Mouse (Mus musculus): ENCODE measurements around the gene Pla2g5. TPM values are rescaled to one million over a fixed set of nuclear protein-coding genes. Genes with fewer than 3 reads are reported as not detected.
"Not testable (repeated sequence)": the region's sequence is repeated elsewhere in the genome, so short reads cannot be mapped to it uniquely, and the experiment has no call there.

The Pla2g5 gene
- polyA plus RNA-seq (2015; fragmentation: Nextera tagmentation; extraction: Ambion mirVana): 0.18 TPM in 1 of 2 replicates, not detected in the other

DNA sequence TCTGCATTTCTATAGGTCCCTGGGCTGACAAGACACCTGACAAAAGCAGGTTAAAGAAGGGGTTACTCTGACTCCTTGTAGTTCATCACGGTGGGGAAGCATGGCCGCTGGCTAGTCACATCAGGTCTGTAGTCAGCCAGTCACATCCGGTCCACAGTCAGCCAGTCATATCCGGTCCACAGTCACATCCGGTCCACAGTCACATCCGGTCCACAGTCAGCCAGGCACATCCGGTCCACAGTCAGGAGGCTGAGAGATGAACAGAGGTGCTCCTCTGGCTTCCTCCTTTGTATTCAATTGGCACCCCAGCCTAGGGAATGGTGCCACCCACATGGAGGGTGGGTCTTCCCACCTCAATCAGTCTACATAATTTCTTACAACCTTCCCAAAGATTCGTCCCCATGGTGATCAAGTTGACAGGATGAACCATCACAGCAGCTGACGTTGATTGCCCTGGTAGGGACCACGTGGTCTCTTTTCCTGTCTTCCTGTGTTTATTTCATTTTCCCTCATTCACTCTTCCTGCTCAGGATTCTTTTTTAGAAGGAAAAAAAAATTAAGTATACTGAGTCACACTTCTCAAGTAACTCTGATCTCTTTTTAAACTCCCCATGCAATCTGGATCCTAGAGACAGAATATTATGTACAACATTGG, at the start of gene Pla2g5:
Gene Pla2g5 (minus strand): TSS at position 139 of the 655 bp plus-strand sequence.
- no peak within 1 kb of the TSS for H3K4me2 ChIP-seq
- H3K27ac ChIP-seq (replicated peaks): no peak within 1 kb of the TSS
- no peaks in the 10 kb centered on the region for H3K4me1 ChIP-seq (replicated peaks)
- WGBS (ENCODE audit: insufficient replicate concordance): 41% methylated on average over 10 of the region's 10 CpGs
- H3K27me3 ChIP-seq: peaks cover 13% of the 10 kb centered on the region
- H3K9me3 ChIP-seq (replicated peaks): no peaks in the 10 kb centered on the region
- H3K4me3 ChIP-seq (replicated peaks): no peak within 1 kb of the TSS
- H3K9ac ChIP-seq: no peak within 1 kb of the TSS
- ATAC-seq (ENCODE audit: insufficient read depth): no peak
- no peaks in the 10 kb centered on the region for H3K36me3 ChIP-seq (replicated peaks)

DNA sequence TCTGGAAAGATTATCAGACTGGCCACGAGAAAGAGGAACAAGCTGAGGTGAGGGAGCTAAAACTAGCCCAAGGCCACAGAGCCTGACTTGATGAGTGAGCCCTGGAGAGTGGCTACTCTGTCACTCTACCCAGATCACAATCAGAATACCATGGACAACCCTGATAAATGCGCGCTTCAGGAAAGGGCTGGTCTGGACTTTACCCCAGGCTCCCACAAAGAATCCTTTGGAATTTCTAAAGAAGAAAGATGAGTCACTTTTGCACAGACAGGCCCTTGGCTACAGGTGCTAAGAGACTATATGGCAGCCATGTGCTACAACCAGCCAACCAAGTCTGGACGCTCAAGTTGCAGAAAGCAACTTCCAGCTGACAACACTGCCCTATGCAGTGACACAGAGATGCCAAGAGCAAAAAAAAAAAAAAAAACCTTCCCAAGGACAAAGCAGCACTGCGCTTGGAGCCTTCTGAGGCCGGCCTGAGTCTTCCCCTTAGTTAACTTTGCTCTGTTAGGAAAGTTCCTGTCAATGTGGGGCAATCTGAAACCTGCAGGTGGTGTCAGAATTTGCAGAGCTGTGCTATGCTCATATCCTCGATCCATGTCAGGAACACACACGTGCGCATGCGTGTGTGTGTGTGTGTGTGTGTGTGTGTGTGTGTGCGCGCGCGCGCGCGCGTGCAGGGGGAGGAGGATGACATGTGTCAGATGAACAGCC, 42.5 kb upstream of the Pla2g5 start:
- Histone ChIP-seq H3K4me1 (replicated peaks) (peaks cover 8% of the 10 kb centered on the region; the same call in 1 of the 2 replicates), H3K9ac (no peak overlapping the region), H3K4me2 (no peak overlapping the region), H3K4me3 (replicated peaks) (no peak overlapping the region), H3K27me3 (no peaks in the 10 kb centered on the region), H3K9me3 (replicated peaks) (no peaks in the 10 kb centered on the region), H3K36me3 (replicated peaks) (peaks cover 18% of the 10 kb centered on the region), H3K27ac (replicated peaks) (no peak overlapping the region)
- WGBS (ENCODE audit: insufficient replicate concordance): 85% methylated on average over 18 of the region's 18 CpGs
- ATAC-seq (ENCODE audit: insufficient read depth): no peak

DNA sequence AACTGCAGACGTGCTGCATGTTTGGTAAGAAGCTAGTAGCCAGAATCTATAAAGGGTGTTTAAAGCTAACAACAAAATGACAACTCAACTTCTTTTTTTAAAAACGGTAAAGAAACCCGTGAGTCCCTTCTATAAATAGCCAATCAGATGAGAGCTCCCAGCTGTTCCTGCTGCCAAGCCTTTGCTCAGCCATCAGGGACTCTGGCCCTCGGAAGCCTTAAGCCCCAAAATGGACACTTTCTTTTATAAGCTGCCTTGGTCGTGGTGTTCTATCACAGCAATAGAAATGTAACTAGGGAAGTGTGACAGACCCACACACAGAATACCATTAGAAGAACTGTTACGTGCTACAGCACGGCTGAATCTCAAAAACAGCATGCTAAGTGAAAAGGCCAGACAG, 36.1 kb upstream of the Pla2g5 start:
- ATAC-seq (ENCODE audit: insufficient read depth): no peak
- no peak overlapping the region for H3K27ac ChIP-seq (replicated peaks)
- peaks cover 6% of the 10 kb centered on the region; the same call in 1 of the 2 replicates for H3K36me3 ChIP-seq (replicated peaks)
- H3K4me2 ChIP-seq: no peak overlapping the region
- H3K27me3 ChIP-seq: no peaks in the 10 kb centered on the region
- H3K9ac ChIP-seq: no peak overlapping the region
- H3K9me3 ChIP-seq (replicated peaks): no peaks in the 10 kb centered on the region
- H3K4me1 ChIP-seq (replicated peaks): no peaks in the 10 kb centered on the region
- H3K4me3 ChIP-seq (replicated peaks): no peak overlapping the region
- 66% methylated on average over 7 of the region's 7 CpGs for WGBS (ENCODE audit: insufficient replicate concordance)

DNA sequence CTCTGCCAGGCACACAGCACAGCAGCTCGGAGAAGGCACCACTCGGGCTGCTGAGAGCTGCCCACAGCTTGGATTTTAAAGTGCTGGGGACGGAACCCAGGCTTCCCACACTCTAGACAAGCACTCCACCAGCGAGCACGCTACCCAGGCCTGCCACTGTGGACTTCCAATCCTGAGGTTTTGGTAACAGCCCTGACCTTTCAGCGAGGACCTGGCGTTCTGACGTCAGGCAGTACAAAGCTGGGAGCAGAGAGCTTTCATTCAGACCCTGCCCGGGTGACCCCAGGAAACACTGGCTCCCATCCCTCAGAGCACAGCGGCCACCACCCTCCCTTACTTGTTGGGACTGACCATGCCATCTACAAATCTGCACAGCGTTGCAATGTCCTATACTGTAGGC, 30.5 kb upstream of the Pla2g5 start:
- H3K27me3 ChIP-seq; H3K36me3 ChIP-seq (replicated peaks); H3K4me3 ChIP-seq (replicated peaks); H3K4me2 ChIP-seq; H3K4me1 ChIP-seq (replicated peaks); H3K27ac ChIP-seq (replicated peaks); ATAC-seq (ENCODE audit: insufficient read depth); H3K9ac ChIP-seq; H3K9me3 ChIP-seq (replicated peaks): not testable (repeated sequence)
- 71% methylated on average over 11 of the region's 11 CpGs for WGBS (ENCODE audit: insufficient replicate concordance)

DNA sequence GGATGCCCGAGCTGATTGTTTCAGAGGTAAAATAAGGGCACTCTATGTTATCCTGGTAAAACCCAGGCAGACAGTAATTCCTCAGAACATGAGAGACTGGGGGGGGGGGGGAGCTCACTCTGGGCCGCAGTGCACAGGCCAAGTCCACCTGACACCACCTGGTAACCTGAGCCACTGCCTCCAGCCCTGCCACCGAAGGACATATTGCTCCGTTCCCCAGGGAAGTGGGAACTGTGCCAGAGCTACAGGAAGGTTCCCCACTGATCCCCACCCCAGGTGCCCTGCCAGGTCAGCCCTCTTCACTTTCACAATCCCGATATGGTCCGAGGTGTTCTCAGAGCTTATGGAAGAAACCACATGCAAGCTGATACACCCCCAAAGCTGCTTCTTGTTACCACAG, 29.4 kb upstream of the Pla2g5 start:
- no peak overlapping the region for H3K4me3 ChIP-seq (replicated peaks)
- H3K4me1 ChIP-seq (replicated peaks): no peaks in the 10 kb centered on the region
- H3K27me3 ChIP-seq: no peaks in the 10 kb centered on the region
- 77% methylated on average over 6 of the region's 6 CpGs for WGBS (ENCODE audit: insufficient replicate concordance)
- H3K9me3 ChIP-seq (replicated peaks): no peaks in the 10 kb centered on the region
- peaks cover 4% of the 10 kb centered on the region; the same call in 1 of the 2 replicates for H3K36me3 ChIP-seq (replicated peaks)
- H3K9ac ChIP-seq: no peak overlapping the region
- no peak overlapping the region for H3K27ac ChIP-seq (replicated peaks)
- no peak overlapping the region for H3K4me2 ChIP-seq
- ATAC-seq (ENCODE audit: insufficient read depth): no peak

DNA sequence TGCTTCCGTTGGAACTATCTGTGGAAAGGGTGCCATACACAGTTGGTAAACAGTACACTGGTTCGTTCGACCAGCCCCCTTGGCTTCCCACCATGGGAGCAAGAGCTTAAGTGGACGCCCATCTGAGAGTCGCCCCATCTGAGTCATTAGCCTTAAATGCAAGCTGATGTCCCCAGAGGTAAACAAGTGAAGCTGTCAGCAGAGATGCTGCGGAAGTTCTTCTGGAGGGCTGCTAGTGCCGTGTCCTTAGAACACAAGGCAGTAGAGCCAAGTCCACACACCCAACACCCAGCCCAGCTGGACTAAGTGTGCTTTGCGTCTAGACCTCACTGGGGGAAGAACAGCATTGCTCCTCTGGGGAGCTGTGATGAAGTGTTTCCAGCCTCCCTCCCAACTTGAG, 26.4 kb upstream of the Pla2g5 start:
- no peak for ATAC-seq (ENCODE audit: insufficient read depth)

DNA sequence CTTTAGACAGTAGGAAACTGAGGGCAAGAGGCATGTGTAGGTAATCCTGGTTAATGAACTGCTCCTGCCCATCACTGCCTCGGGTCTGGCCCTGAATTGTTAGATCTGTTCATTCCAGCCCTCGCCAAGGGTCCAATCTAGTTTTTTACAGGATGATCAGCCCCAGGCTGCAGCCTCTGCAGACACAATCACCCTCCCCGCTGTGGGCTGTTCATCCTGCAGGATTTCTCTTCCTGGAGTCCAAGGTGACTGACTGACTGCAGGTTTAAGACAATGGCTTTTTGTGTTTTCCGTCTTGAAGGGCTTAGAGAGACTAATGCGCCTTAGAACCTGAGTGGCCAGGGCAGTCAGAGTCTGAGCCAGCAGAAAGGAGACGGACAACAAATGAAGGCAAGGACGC, 25.9 kb upstream of the Pla2g5 start:
- Histone ChIP-seq H3K4me2 (no peak overlapping the region), H3K27me3 (no peaks in the 10 kb centered on the region), H3K4me1 (replicated peaks) (no peaks in the 10 kb centered on the region), H3K27ac (replicated peaks) (no peak overlapping the region), H3K9me3 (replicated peaks) (no peaks in the 10 kb centered on the region), H3K4me3 (replicated peaks) (no peak overlapping the region), H3K9ac (no peak overlapping the region), H3K36me3 (replicated peaks) (no peaks in the 10 kb centered on the region)
- ATAC-seq (ENCODE audit: insufficient read depth): no peak
- 54% methylated on average over 7 of the region's 7 CpGs for WGBS (ENCODE audit: insufficient replicate concordance)

More for the DNA sequence above, 26.4 kb upstream of the Pla2g5 start:
- H3K36me3 ChIP-seq (replicated peaks): no peaks in the 10 kb centered on the region
- no peak overlapping the region for H3K27ac ChIP-seq (replicated peaks)
- WGBS (ENCODE audit: insufficient replicate concordance): 54% methylated on average over 8 of the region's 8 CpGs
- no peak overlapping the region for H3K4me3 ChIP-seq (replicated peaks)
- H3K9ac ChIP-seq: no peak overlapping the region
- H3K4me1 ChIP-seq (replicated peaks): no peaks in the 10 kb centered on the region
- no peak overlapping the region for H3K4me2 ChIP-seq
- H3K9me3 ChIP-seq (replicated peaks): no peaks in the 10 kb centered on the region
- no peaks in the 10 kb centered on the region for H3K27me3 ChIP-seq

DNA sequence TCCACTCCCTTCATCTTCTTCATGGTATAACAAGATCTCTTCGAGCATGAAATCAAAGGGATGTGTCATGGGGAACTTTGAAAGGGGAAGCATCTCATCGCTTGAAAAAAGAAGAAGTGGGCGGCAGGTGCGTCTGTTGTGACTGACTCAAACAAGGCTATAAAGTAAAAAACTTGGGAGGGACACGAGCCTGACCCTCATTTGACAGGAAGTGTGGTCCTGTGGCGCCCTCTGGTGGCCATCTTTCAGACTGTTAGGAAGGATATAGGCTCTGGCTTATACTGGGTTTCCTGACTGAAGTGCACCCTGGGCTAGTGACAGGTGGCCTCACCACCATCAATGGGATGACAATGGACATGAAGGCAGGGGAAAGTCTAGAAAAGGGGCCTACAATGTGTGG, 21.0 kb upstream of the Pla2g5 start:
- Histone ChIP-seq H3K36me3 (replicated peaks) (no peaks in the 10 kb centered on the region), H3K4me1 (replicated peaks) (no peaks in the 10 kb centered on the region), H3K9ac (no peak overlapping the region), H3K27me3 (peaks cover 17% of the 10 kb centered on the region), H3K27ac (replicated peaks) (no peak overlapping the region), H3K9me3 (replicated peaks) (no peaks in the 10 kb centered on the region), H3K4me3 (replicated peaks) (no peak overlapping the region), H3K4me2 (no peak overlapping the region)
- WGBS (ENCODE audit: insufficient replicate concordance): 6% methylated on average over 6 of the region's 6 CpGs
- ATAC-seq (ENCODE audit: insufficient read depth): no peak

DNA sequence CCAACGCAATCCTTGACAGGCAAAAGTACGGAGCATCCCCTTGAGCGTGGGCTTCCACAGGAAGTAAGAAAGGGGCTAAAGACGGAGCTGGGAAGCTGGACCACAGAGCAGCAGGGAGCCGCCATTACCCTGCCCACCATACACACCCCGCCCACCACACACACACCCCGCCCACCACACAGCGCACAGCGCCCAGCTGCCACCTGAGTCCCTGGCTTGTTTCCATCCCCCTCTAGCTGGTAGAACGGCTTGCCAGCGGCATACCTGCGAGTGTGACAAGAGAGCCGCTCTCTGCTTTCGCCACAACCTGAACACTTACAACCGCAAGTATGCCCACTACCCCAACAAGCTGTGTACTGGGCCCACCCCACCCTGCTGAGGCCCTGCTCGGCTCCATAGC, 18.9 kb upstream of the Pla2g5 start:
- H3K4me1 ChIP-seq (replicated peaks): no peaks in the 10 kb centered on the region
- H3K4me3 ChIP-seq (replicated peaks): no peak overlapping the region
- no peak overlapping the region for H3K4me2 ChIP-seq

DNA sequence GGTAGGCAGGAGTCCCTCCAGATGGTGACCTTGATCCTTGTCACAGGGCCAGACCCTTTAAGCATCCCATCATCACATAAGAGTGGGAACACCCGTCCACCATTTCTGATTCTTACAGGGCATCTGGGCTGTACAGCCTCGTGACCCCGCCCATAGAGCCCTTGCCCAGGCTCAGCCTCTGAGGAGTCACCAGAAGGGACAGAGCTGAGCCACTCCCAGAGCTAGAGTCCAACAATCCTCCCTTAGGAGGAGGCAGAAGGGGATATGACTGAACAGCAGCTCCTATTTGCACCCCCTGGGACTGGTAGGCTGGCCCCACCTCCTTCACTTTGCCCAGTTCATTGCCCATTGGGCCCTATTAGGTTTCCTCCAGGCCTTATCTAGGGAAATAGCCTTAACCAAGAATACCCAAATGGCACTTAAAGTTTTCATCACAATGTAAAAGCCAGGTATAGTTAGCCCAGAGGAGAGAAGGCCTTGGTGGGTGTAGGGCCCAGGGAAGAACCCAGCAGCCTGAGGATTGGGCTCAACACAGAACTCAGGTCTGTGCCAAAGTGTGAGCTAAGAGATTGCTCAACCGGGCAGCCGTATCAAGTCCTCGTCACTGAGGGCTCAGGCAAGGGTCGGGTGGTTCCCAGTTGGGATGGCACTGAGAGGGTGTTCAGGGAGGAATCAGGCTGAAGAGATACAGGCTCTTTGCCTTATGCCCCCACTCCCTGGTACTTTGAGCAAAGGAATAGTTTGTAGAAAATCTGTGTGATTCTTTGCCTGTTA, 17.7 kb upstream of the Pla2g5 start:
- no peak for ATAC-seq (ENCODE audit: insufficient read depth)
- H3K4me2 ChIP-seq: no peak overlapping the region
- H3K4me1 ChIP-seq (replicated peaks): no peaks in the 10 kb centered on the region
- 62% methylated on average over 7 of the region's 7 CpGs for WGBS (ENCODE audit: insufficient replicate concordance)
- H3K9me3 ChIP-seq (replicated peaks): no peaks in the 10 kb centered on the region
- no peak overlapping the region for H3K4me3 ChIP-seq (replicated peaks)
- no peak overlapping the region for H3K27ac ChIP-seq (replicated peaks)
- H3K9ac ChIP-seq: no peak overlapping the region
- H3K36me3 ChIP-seq (replicated peaks): no peaks in the 10 kb centered on the region
- H3K27me3 ChIP-seq: peaks cover 17% of the 10 kb centered on the region

More for the DNA sequence above, 18.9 kb upstream of the Pla2g5 start:
- Histone ChIP-seq H3K27ac (replicated peaks) (no peak overlapping the region), H3K9ac (no peak overlapping the region), H3K9me3 (replicated peaks) (no peaks in the 10 kb centered on the region), H3K36me3 (replicated peaks) (no peaks in the 10 kb centered on the region), H3K27me3 (peaks cover 17% of the 10 kb centered on the region)
- ATAC-seq (ENCODE audit: insufficient read depth): no peak
- WGBS (ENCODE audit: insufficient replicate concordance): 12% methylated on average over 16 of the region's 16 CpGs

DNA sequence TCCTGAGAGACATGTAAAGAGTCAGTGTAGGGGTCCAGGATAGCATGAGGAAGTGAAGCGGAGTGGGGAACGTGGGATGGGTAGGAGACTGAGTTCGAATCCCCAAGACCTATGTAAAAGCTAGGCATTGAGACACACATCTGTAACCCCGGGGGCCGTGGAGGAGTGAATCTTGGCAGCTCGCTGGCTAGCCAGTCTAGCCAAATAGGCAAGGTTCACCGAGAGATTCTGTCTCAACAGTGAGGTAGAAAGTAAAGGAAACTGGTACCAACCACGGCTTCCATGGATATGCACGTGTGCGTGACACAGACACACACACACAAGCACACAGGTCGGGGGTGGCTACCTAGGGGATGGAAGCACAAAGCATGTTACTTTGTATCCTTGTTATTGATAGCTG, 16.5 kb upstream of the Pla2g5 start:
- Histone ChIP-seq H3K4me3 (replicated peaks) (no peak overlapping the region), H3K36me3 (replicated peaks) (no peaks in the 10 kb centered on the region), H3K9ac (no peak overlapping the region), H3K27ac (replicated peaks) (no peak overlapping the region), H3K27me3 (peaks cover 17% of the 10 kb centered on the region), H3K9me3 (replicated peaks) (no peaks in the 10 kb centered on the region), H3K4me2 (no peak overlapping the region), H3K4me1 (replicated peaks) (no peaks in the 10 kb centered on the region)
- no peak for ATAC-seq (ENCODE audit: insufficient read depth)
- 67% methylated on average over 11 of the region's 11 CpGs for WGBS (ENCODE audit: insufficient replicate concordance)

Measured in liver, embryonic 15.5 days (tissue).